Mouse (Mus musculus) liver, embryonic 14.5 days (tissue): Measurements from ENCODE around the gene Lce3a. TPM values are rescaled to one million over a fixed set of nuclear protein-coding genes. Genes with fewer than 3 reads are reported as not detected.

Source experiments
- ATAC-seq: fragments of 200-750 bp; cut with Nextera tagmentation; 2 replicates; pipeline ENCODE4 v1.8.0; 2017; ENCODE audit warnings: moderate number of reproducible peaks, mild to moderate bottlenecking, moderate library complexity; ENCODE audit not compliant: insufficient read depth
- DNase-seq, 3 experiments: peaks; one replicate each; pipeline ENCODE4 v3.0.0-alpha.2; 2012 to 2013; ENCODE audit warnings: low read depth in 3 of 3, low spot score in 3 of 3
- H3K27ac ChIP-seq: fragments of 300-500 bp; sonication (generic); 2 replicates; pipeline ENCODE4 v1.5.1; 2014; ENCODE audit warnings: moderate library complexity, mild to moderate bottlenecking, control low read depth, inconsistent platforms
- H3K27me3 ChIP-seq: fragments of 300-500 bp; sonication (generic); 2 replicates; pipeline ENCODE4 v1.6.1; 2014; ENCODE audit warnings: mild to moderate bottlenecking, low read length, moderate library complexity; ENCODE audit not compliant: control insufficient read depth, insufficient read depth
- H3K36me3 ChIP-seq: fragments of 300-500 bp; sonication (generic); replicated peaks from 2 replicates; pipeline ENCODE4 v1.6.1; 2014; ENCODE audit warnings: low read depth; ENCODE audit not compliant: control insufficient read depth, insufficient read depth
- H3K4me1 ChIP-seq, 2 experiments: fragments of 200-500 bp in 1 of 2; fragments of 300-500 bp in 1 of 2; sonication (generic) in 1 of 2; replicated peaks; 2 replicates each; pipeline ENCODE4 v1.6.1; 2012 to 2014; ENCODE audit warnings: antibody characterized with exemption in 1 of 2, inconsistent platforms in 1 of 2, low read length in 1 of 2; ENCODE audit not compliant: control insufficient read depth in 2 of 2, insufficient read depth in 2 of 2
- H3K4me2 ChIP-seq: fragments of 300-500 bp; sonication (generic); 2 replicates; pipeline ENCODE4 v1.6.1; 2014; ENCODE audit warnings: low read depth, mild to moderate bottlenecking, control low read depth, moderate library complexity
- H3K4me3 ChIP-seq, 2 experiments: fragments of 200-500 bp in 1 of 2; fragments of 300-500 bp in 1 of 2; sonication (generic) in 1 of 2; 2 replicates each; pipeline ENCODE4 v1.5.1; 2012 to 2014; ENCODE audit warnings: low read depth in 2 of 2, low read length in 2 of 2, mild to moderate bottlenecking in 2 of 2, control low read depth in 1 of 2, inconsistent platforms in 1 of 2, moderate library complexity in 1 of 2; ENCODE audit not compliant: insufficient read depth in 1 of 2
- H3K9ac ChIP-seq: fragments of 300-500 bp; sonication (generic); replicated peaks from 2 replicates; pipeline ENCODE4 v1.6.1; 2014; ENCODE audit warnings: mild to moderate bottlenecking, control low read depth, moderate library complexity
- H3K9me3 ChIP-seq: fragments of 300-500 bp; sonication (generic); 2 replicates; pipeline ENCODE4 v1.6.1; 2016; ENCODE audit warnings: low read length, mixed read lengths; ENCODE audit not compliant: control insufficient read depth
- CTCF ChIP-seq: IDR thresholded peaks from 2 replicates; pipeline ENCODE4 v1.5.1; 2016; ENCODE audit warnings: antibody characterized with exemption, low read depth, control low read depth
- EP300 ChIP-seq: IDR thresholded peaks from 2 replicates; pipeline ENCODE4 v1.6.1; 2016; ENCODE audit warnings: antibody characterized with exemption, low read depth
- WGBS: fragments of 180-500 bp; shearing (Covaris S2); extraction: QIAGEN DNeasy Blood & Tissue Kit; methylation state at CpG from one replicate; pipeline ENCODE4 v1.1.7; 2014; ENCODE audit not compliant: insufficient replicate concordance; 5-methylcytosine and 5-hydroxymethylcytosine counted together
- polyA plus RNA-seq, 2 experiments: library from polyadenylated mRNA; depleted of rRNA in 1 of 2; stranded (reverse) in 1 of 2; unstranded in 1 of 2; fragments of >200 nt; fragmentation: Nextera tagmentation in 1 of 2; extraction: Ambion mirVana in 1 of 2; gene quantifications; 2 replicates each; pipeline versions ENCODE4 v1.2.1 to v1.2.3; 2012 to 2014

Gene Lce3a
- polyA plus RNA-seq, 2 experiments = not detected

DNA sequence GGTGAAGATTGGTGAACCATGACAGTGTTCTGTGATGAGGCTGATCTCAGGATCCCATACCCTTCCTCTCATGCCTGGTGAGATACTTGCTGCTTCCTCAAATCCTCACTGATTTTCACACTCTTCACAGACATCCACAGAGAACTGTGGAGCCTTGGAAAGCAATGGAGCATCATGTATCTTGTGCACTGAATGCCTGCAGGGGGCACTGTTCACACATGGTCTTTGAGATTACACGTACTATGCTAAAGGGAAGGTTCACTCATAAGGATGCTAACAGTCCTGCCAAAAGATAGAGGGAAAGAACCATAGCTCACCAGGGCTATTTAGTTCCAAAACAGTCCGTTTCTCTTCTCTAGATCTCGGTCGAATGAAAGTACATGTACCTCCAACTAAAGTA is 5.7 kb downstream of the Lce3a start:
- Histone ChIP-seq H3K4me3 (no peak overlapping the region), H3K36me3 (no peaks in the 10 kb centered on the region), H3K27me3 (no peaks in the 10 kb centered on the region), H3K4me1 (no peaks in the 10 kb centered on the region), H3K9ac (no peak overlapping the region), H3K27ac (no peak overlapping the region), H3K4me2 (no peak overlapping the region), H3K9me3 (no peaks in the 10 kb centered on the region)
- 39% methylated on average over 4 of the region's 4 CpGs for WGBS
- TF ChIP-seq EP300 (no peak), CTCF (peak; percentile 10; the same call in 1 of the 2 replicates)
- DNase-seq = no peak
- no peak for ATAC-seq

GRCm38 (mm10) chr3:92907571-92907970 is 18.5 kb downstream of the Lce3a start:
- DNase-seq (no peak), ATAC-seq (no peak)
- H3K4me2 ChIP-seq = no peak overlapping the region
- WGBS = 30% methylated on average over 4 of the region's 4 CpGs
- no peaks in the 10 kb centered on the region for H3K36me3 ChIP-seq
- H3K9ac ChIP-seq = no peak overlapping the region
- no peak overlapping the region for H3K4me3 ChIP-seq
- no peaks in the 10 kb centered on the region for H3K9me3 ChIP-seq
- TF ChIP-seq CTCF (peak; percentile 56; the same call in 1 of the 2 replicates), EP300 (no peak)
- no peaks in the 10 kb centered on the region for H3K4me1 ChIP-seq
- H3K27me3 ChIP-seq = no peaks in the 10 kb centered on the region
- no peak overlapping the region for H3K27ac ChIP-seq

DNA sequence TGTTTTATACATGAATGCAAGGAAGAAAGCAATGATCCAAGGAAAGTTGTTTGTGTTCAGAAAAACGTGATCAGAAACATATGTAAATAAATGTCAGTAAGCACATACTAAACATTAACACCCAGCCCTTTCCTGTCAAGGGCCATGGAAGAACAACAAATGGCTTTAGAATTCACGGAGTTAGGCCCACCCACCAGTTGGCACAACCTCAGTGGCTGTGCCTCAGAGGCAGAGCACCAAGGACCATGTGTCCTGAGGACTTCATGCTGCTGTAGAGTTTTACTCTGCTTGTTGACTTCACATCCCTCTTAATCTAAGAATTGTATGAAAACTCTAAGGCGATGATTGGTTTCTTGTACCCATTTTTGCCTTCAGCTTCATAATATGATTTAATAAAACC is 20.8 kb downstream of the Lce3a start:
- 31% methylated on average over 3 of the region's 3 CpGs for WGBS
- H3K27me3 ChIP-seq = no peaks in the 10 kb centered on the region
- no peak for DNase-seq
- H3K9ac ChIP-seq = no peak overlapping the region
- H3K4me1 ChIP-seq = no peaks in the 10 kb centered on the region
- H3K4me3 ChIP-seq = no peak overlapping the region
- no peak for TF ChIP-seq EP300
- TF ChIP-seq CTCF = no peak
- ATAC-seq = no peak
- H3K4me2 ChIP-seq = no peak overlapping the region
- no peak overlapping the region for H3K27ac ChIP-seq
- no peaks in the 10 kb centered on the region for H3K9me3 ChIP-seq
- no peaks in the 10 kb centered on the region for H3K36me3 ChIP-seq

DNA sequence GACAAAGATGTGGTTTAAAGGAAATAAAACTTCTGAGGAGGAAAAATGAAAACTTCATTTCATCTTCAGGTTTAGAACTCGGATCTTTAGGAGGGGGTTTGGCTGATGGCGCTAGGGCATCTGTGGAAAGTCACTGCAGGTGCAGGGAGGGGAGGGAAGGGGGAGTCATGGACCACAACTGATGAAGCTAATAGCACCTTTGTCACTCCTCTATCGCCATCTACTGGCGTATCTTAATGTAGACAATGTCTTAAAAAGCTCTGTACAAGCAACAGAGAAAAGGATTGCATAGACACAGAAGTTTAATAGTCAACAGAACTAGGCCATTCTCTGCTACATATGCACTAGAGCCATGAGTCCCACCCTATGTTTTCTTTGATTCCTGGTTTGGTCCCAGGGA is 22.4 kb downstream of the Lce3a start:
- Histone ChIP-seq H3K27me3 (no peaks in the 10 kb centered on the region), H3K36me3 (no peaks in the 10 kb centered on the region), H3K27ac (no peak overlapping the region), H3K4me2 (no peak overlapping the region), H3K9ac (no peak overlapping the region), H3K4me1 (no peaks in the 10 kb centered on the region), H3K9me3 (no peaks in the 10 kb centered on the region), H3K4me3 (no peak overlapping the region)
- DNase-seq = no peak
- TF ChIP-seq CTCF (0 out of 2 replicates have a peak, but pooled peaks have one; percentile 27), EP300 (no peak)
- no peak for ATAC-seq
- 15% methylated on average over 4 of the region's 4 CpGs for WGBS

GRCm38 (mm10) chr3:92902992-92903391 is 23.0 kb downstream of the Lce3a start:
- no peaks in the 10 kb centered on the region for H3K27me3 ChIP-seq
- 11% methylated on average over 3 of the region's 3 CpGs for WGBS
- no peak for ATAC-seq
- H3K4me3 ChIP-seq = no peak overlapping the region
- no peaks in the 10 kb centered on the region for H3K4me1 ChIP-seq
- H3K9me3 ChIP-seq = no peaks in the 10 kb centered on the region
- TF ChIP-seq EP300 (no peak), CTCF (peak; percentile 62)
- no peak overlapping the region for H3K4me2 ChIP-seq
- H3K36me3 ChIP-seq = no peaks in the 10 kb centered on the region
- no peak overlapping the region for H3K9ac ChIP-seq
- no peak for DNase-seq
- H3K27ac ChIP-seq = no peak overlapping the region

- H3K36me3 ChIP-seq = no peaks in the 10 kb centered on the region
- no peak overlapping the region for H3K9ac ChIP-seq
- TF ChIP-seq EP300 (no peak), CTCF (no peak)
- no peak overlapping the region for H3K4me3 ChIP-seq
- no peak overlapping the region for H3K4me2 ChIP-seq
- no peak overlapping the region for H3K27ac ChIP-seq
- no peaks in the 10 kb centered on the region for H3K9me3 ChIP-seq
- ATAC-seq = no peak
- DNase-seq = no peak
- H3K4me1 ChIP-seq = no peaks in the 10 kb centered on the region
- no peaks in the 10 kb centered on the region for H3K27me3 ChIP-seq
- WGBS = 16% methylated on average over 1 of the region's 1 CpGs
These were observed 31.5 kb downstream of the Lce3a start for GRCm38 (mm10) chr3:92894489-92894888.
